Mouse (Mus musculus) liver, postnatal 0 days (tissue): ENCODE measurements around the gene Rims1. TPM values are rescaled to one million over a fixed set of nuclear protein-coding genes. Genes with fewer than 3 reads are reported as not detected.

Experiments used
- ATAC-seq: fragments of 200-750 bp; cut with Nextera tagmentation; 2 replicates; pipeline ENCODE4 v1.8.0; 2017; ENCODE audit warnings: mild to moderate bottlenecking, moderate library complexity
- DNase-seq: peaks from one replicate; pipeline ENCODE4 v3.0.0-alpha.2; 2016
- H3K27ac ChIP-seq: fragments of 300-500 bp; sonication (generic); 2 replicates; pipeline ENCODE4 v1.5.1; 2014; ENCODE audit warnings: antibody characterized with exemption, moderate library complexity, mild to moderate bottlenecking, low read depth
- H3K27me3 ChIP-seq: fragments of 300-500 bp; sonication (generic); 2 replicates; pipeline ENCODE4 v1.6.1; 2014; ENCODE audit warnings: low read length, control low read depth, mixed read lengths; ENCODE audit not compliant: insufficient read depth
- H3K36me3 ChIP-seq: fragments of 300-500 bp; sonication (generic); replicated peaks from 2 replicates; pipeline ENCODE4 v1.6.1; 2014; ENCODE audit warnings: mild to moderate bottlenecking, control low read depth, low read length, moderate library complexity, mixed read lengths; ENCODE audit not compliant: insufficient read depth
- H3K4me1 ChIP-seq: fragments of 300-500 bp; sonication (generic); 2 replicates; pipeline ENCODE4 v1.6.1; 2014; ENCODE audit warnings: antibody characterized with exemption, mild to moderate bottlenecking, control low read depth; ENCODE audit not compliant: insufficient read depth
- H3K4me2 ChIP-seq: fragments of 300-500 bp; sonication (generic); 2 replicates; pipeline ENCODE4 v1.6.1; 2014; ENCODE audit warnings: low read depth, mild to moderate bottlenecking, low read length, moderate library complexity, mixed read lengths
- H3K4me3 ChIP-seq: fragments of 300-500 bp; sonication (generic); 2 replicates; pipeline ENCODE4 v1.5.1; 2014; ENCODE audit warnings: low read depth, low read length
- H3K9ac ChIP-seq: fragments of 300-500 bp; sonication (generic); replicated peaks from 2 replicates; pipeline ENCODE4 v1.6.1; 2014; ENCODE audit warnings: mild to moderate bottlenecking, moderate library complexity
- H3K9me3 ChIP-seq: fragments of 300-500 bp; sonication (generic); 2 replicates; pipeline ENCODE4 v1.6.1; 2016; ENCODE audit warnings: mild to moderate bottlenecking, control low read depth, low read length, mixed read lengths
- CTCF ChIP-seq: sonication (generic); IDR thresholded peaks from 2 replicates; pipeline ENCODE4 v1.5.1; 2016; ENCODE audit warnings: antibody characterized with exemption, low read depth
- EP300 ChIP-seq: IDR thresholded peaks from 2 replicates; pipeline ENCODE4 v1.6.1; 2016; ENCODE audit warnings: antibody characterized with exemption, low read depth, mild to moderate bottlenecking
- WGBS: fragments of 180-500 bp; shearing (Covaris S2); extraction: QIAGEN DNeasy Blood & Tissue Kit; methylation state at CpG from one replicate; pipeline ENCODE4 v1.1.7; 2014; ENCODE audit not compliant: insufficient replicate concordance; 5-methylcytosine and 5-hydroxymethylcytosine counted together
- polyA plus RNA-seq: library from polyadenylated mRNA; unstranded; fragments of >200 nt; fragmentation: Nextera tagmentation; extraction: Ambion mirVana; gene quantifications from 2 replicates; pipeline ENCODE4 v1.2.1, GENCODE M21; 2015

Gene Rims1
- polyA plus RNA-seq, 1 experiment from 2014 or later, result not detected

GRCm38 (mm10) chr1:22800276-22800675 is 5.5 kb downstream of the Rims1 start:
- no peak for ATAC-seq
- 60% methylated on average over 5 of the region's 5 CpGs for WGBS
- no peak overlapping the region for H3K4me3 ChIP-seq

GRCm38 (mm10) chr1:22797091-22797490 is 8.7 kb downstream of the Rims1 start:
- 63% methylated on average over 5 of the region's 5 CpGs for WGBS
- Histone ChIP-seq H3K4me1 (no peaks in the 10 kb centered on the region), H3K4me3 (no peak overlapping the region), H3K9me3 (no peaks in the 10 kb centered on the region), H3K27ac (no peak overlapping the region), H3K9ac (no peak overlapping the region), H3K27me3 (no peaks in the 10 kb centered on the region), H3K4me2 (no peak overlapping the region), H3K36me3 (no peaks in the 10 kb centered on the region)
- TF ChIP-seq CTCF, result no peak
- TF ChIP-seq EP300, result no peak
- DNase-seq, result no peak
- no peak for ATAC-seq

More at GRCm38 (mm10) chr1:22800276-22800675, 5.5 kb downstream of the Rims1 start:
- Histone ChIP-seq H3K9me3 (no peaks in the 10 kb centered on the region), H3K4me1 (no peaks in the 10 kb centered on the region), H3K4me2 (no peak overlapping the region), H3K36me3 (no peaks in the 10 kb centered on the region), H3K27ac (no peak overlapping the region), H3K9ac (no peak overlapping the region), H3K27me3 (peaks cover 3% of the 10 kb centered on the region; the same call in 1 of the 2 replicates)
- DNase-seq, result no peak
- TF ChIP-seq EP300 (no peak), CTCF (no peak)

- no peak for TF ChIP-seq CTCF
- no peak for TF ChIP-seq EP300
- no peak for DNase-seq
- WGBS, result 48% methylated on average over 7 of the region's 7 CpGs
Observed at GRCm38 (mm10) chr1:22789391-22789909, 16.3 kb downstream of the Rims1 start.

GRCm38 (mm10) chr1:22787616-22788015 is 18.2 kb downstream of the Rims1 start:
- no peak for ATAC-seq
- no peaks in the 10 kb centered on the region for H3K27me3 ChIP-seq
- TF ChIP-seq CTCF (no peak), EP300 (no peak)
- H3K9ac ChIP-seq, result no peak overlapping the region
- no peak overlapping the region for H3K4me2 ChIP-seq
- no peak overlapping the region for H3K4me3 ChIP-seq
- no peak overlapping the region for H3K27ac ChIP-seq
- no peaks in the 10 kb centered on the region for H3K4me1 ChIP-seq
- DNase-seq, result no peak
- 86% methylated on average over 5 of the region's 5 CpGs for WGBS
- H3K36me3 ChIP-seq, result no peaks in the 10 kb centered on the region
- H3K9me3 ChIP-seq, result no peaks in the 10 kb centered on the region

More at GRCm38 (mm10) chr1:22789391-22789909, 16.3 kb downstream of the Rims1 start:
- no peaks in the 10 kb centered on the region for H3K36me3 ChIP-seq
- no peak overlapping the region for H3K9ac ChIP-seq
- no peaks in the 10 kb centered on the region for H3K27me3 ChIP-seq
- no peak overlapping the region for H3K4me2 ChIP-seq
- H3K27ac ChIP-seq, result no peak overlapping the region
- no peaks in the 10 kb centered on the region for H3K9me3 ChIP-seq
- no peak overlapping the region for H3K4me3 ChIP-seq
- no peaks in the 10 kb centered on the region for H3K4me1 ChIP-seq
- no peak for ATAC-seq

- DNase-seq (no peak), ATAC-seq (no peak)
- Histone ChIP-seq H3K4me3 (no peak overlapping the region), H3K36me3 (no peaks in the 10 kb centered on the region), H3K4me1 (no peaks in the 10 kb centered on the region), H3K27ac (no peak overlapping the region), H3K27me3 (no peaks in the 10 kb centered on the region), H3K4me2 (no peak overlapping the region), H3K9me3 (no peaks in the 10 kb centered on the region), H3K9ac (no peak overlapping the region)
- 67% methylated on average over 7 of the region's 7 CpGs for WGBS
- no peak for TF ChIP-seq EP300
- no peak for TF ChIP-seq CTCF
Observed at GRCm38 (mm10) chr1:22770530-22771254, 35.1 kb downstream of the Rims1 start.

GRCm38 (mm10) chr1:22763376-22763775 is 42.4 kb downstream of the Rims1 start:
- Histone ChIP-seq H3K27ac (no peak overlapping the region), H3K4me2 (no peak overlapping the region), H3K4me3 (no peak overlapping the region), H3K9me3 (no peaks in the 10 kb centered on the region), H3K9ac (no peak overlapping the region), H3K36me3 (no peaks in the 10 kb centered on the region), H3K4me1 (no peaks in the 10 kb centered on the region), H3K27me3 (no peaks in the 10 kb centered on the region)
- no peak for ATAC-seq
- TF ChIP-seq CTCF (no peak), EP300 (no peak)
- WGBS, result 73% methylated on average over 4 of the region's 4 CpGs
- no peak for DNase-seq

GRCm38 (mm10) chr1:22762780-22763179 is 43.0 kb downstream of the Rims1 start:
- Histone ChIP-seq H3K27me3 (no peaks in the 10 kb centered on the region), H3K27ac (no peak overlapping the region), H3K36me3 (no peaks in the 10 kb centered on the region), H3K9me3 (no peaks in the 10 kb centered on the region), H3K4me1 (no peaks in the 10 kb centered on the region), H3K4me2 (no peak overlapping the region), H3K4me3 (no peak overlapping the region), H3K9ac (no peak overlapping the region)
- ATAC-seq, result no peak
- no peak for TF ChIP-seq CTCF
- no peak for TF ChIP-seq EP300
- 86% methylated on average over 5 of the region's 5 CpGs for WGBS
- no peak for DNase-seq
